ENCODE assay signal across 8 mouse cellular contexts in the genomic region with DNA sequence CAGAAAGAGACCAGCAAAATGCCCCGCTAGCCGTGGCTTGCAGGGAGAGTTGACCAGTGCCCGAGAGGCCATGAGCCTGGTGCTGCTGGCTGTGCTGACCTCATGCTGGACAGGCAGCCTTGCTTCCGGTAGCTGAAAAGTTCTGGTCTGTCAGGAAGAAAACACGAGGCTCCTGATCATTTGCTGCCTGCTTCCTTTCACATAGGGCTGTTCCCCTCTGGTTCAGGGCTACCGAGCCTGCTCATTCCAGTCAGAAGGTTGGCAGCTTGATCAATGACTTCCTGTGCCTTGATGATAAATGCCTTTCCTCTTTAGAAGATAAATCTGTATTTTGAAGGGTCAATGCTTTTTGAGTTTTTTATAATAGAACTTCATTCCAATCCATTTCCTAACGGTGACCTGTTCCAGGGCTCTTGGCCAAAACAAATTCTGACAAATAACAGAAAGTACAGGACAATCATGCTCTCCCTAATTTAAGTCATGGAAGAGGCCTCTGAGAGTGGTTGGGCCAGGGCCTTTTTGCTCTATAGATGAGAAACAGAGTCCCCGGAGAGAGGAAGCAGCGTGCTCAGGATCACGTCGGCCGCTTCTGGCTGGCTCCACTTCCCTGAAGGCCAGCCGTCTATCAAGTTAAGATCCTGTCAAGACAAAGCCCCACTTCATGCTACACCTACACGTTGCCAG. TPM values are rescaled to one million over a fixed set of nuclear protein-coding genes. Genes with fewer than 3 reads are reported as not detected.
DNase-seq lines count a peak whose midpoint lies in the region; ATAC-seq and TF ChIP-seq lines count a peak whose summit lies in the region.

No protein-coding gene starts in this region.

- H3K9me3 ChIP-seq in embryonic facial prominence, embryonic 13.5 days, result no peaks in the 10 kb centered on the region
- no peaks in the 10 kb centered on the region for H3K9me3 ChIP-seq in forebrain, embryonic 15.5 days
- no peaks in the 10 kb centered on the region for H3K9me3 ChIP-seq in midbrain, embryonic 15.5 days

- H3K4me1 ChIP-seq in embryonic facial prominence, embryonic 13.5 days, result no peaks in the 10 kb centered on the region
- peaks cover 15% of the 10 kb centered on the region; the same call in 1 of the 2 replicates for H3K4me1 ChIP-seq in kidney, adult 2 months (ENCODE audit: control insufficient read depth, insufficient read depth, low read length)
- peaks cover 13% of the 10 kb centered on the region for H3K4me1 ChIP-seq in lung, adult 2 months (ENCODE audit: control insufficient read depth, insufficient read depth, low read length)
- H3K4me1 ChIP-seq in forebrain, embryonic 15.5 days, result no peaks in the 10 kb centered on the region
- no peaks in the 10 kb centered on the region for H3K4me1 ChIP-seq in midbrain, embryonic 15.5 days

- no peak for TF ChIP-seq POLR2A in kidney, adult 2 months (IDR thresholded peaks at IDR 0.05; ENCODE audit: low read depth, low read length)
- TF ChIP-seq POLR2A in lung, adult 2 months (IDR thresholded peaks at IDR 0.05; ENCODE audit: borderline replicate concordance, extremely low read depth, low read depth, low read length), result no peak

- no peak for ATAC-seq in embryonic facial prominence, embryonic 13.5 days (ENCODE audit: insufficient number of reproducible peaks, insufficient read depth, low FRiP score, low TSS enrichment, low read depth)
- no peak for ATAC-seq in forebrain, embryonic 15.5 days (replicated peaks)
- ATAC-seq in midbrain, embryonic 15.5 days (replicated peaks), result no peak

- H3K27me3 ChIP-seq in embryonic facial prominence, embryonic 13.5 days, result no peaks in the 10 kb centered on the region
- no peaks in the 10 kb centered on the region for H3K27me3 ChIP-seq in kidney, adult 2 months (replicated peaks; ENCODE audit: control insufficient read depth, insufficient read depth, low read length)
- H3K27me3 ChIP-seq in forebrain, embryonic 15.5 days, result no peaks in the 10 kb centered on the region
- H3K27me3 ChIP-seq in midbrain, embryonic 15.5 days (replicated peaks), result no peaks in the 10 kb centered on the region

- H3K4me3 ChIP-seq in embryonic facial prominence, embryonic 13.5 days, result no peak overlapping the region
- H3K4me3 ChIP-seq in kidney, adult 2 months (ENCODE audit: insufficient read depth, low read depth, low read length), result no peak overlapping the region
- no peak overlapping the region for H3K4me3 ChIP-seq in lung, adult 2 months (replicated peaks; ENCODE audit: extremely low read depth, low read depth, low read length)
- no peak overlapping the region for H3K4me3 ChIP-seq in forebrain, embryonic 15.5 days
- H3K4me3 ChIP-seq in midbrain, embryonic 15.5 days, result no peak overlapping the region

- peak overlapping the region; percentile 57; the same call in 1 of the 2 replicates for H3K27ac ChIP-seq in embryonic facial prominence, embryonic 13.5 days
- H3K27ac ChIP-seq in kidney, adult 2 months (ENCODE audit: insufficient read depth, low read depth, low read length), result peak overlapping the region; percentile 93
- no peak overlapping the region for H3K27ac ChIP-seq in forebrain, embryonic 15.5 days (replicated peaks)
- H3K27ac ChIP-seq in midbrain, embryonic 15.5 days, result no peak overlapping the region

- H3K9ac ChIP-seq in embryonic facial prominence, embryonic 13.5 days, result no peak overlapping the region
- no peak overlapping the region for H3K9ac ChIP-seq in forebrain, embryonic 15.5 days (replicated peaks)
- no peak overlapping the region for H3K9ac ChIP-seq in midbrain, embryonic 15.5 days

- intact Hi-C loops in left cerebral cortex, postnatal 36 days (cut with DNase I), result no loop called here

- WGBS in embryonic facial prominence, embryonic 13.5 days, result 46% methylated on average over 14 of the region's 14 CpGs
- WGBS in kidney, adult 2 months, result 32% methylated on average over 14 of the region's 14 CpGs
- WGBS in lung, adult 2 months, result 20% methylated on average over 14 of the region's 14 CpGs
- WGBS in forebrain, embryonic 15.5 days, result 78% methylated on average over 14 of the region's 14 CpGs
- WGBS in midbrain, embryonic 15.5 days, result 71% methylated on average over 14 of the region's 14 CpGs

- no peak for TF ChIP-seq CTCF in kidney, adult 2 months (conservative IDR thresholded peaks at IDR 0.05; ENCODE audit: insufficient read depth, insufficient read length, low read depth, low read length)
- no peak for TF ChIP-seq CTCF in lung, adult 2 months (IDR thresholded peaks at IDR 0.05; ENCODE audit: insufficient read depth, low read length)

- DNase-seq in adrenal gland, adult (ENCODE audit: inconsistent age in 2 of 2, low spot score in 1 of 2), result peak; percentile 83 to 94
- DNase-seq in kidney, adult 2 months, result peak; percentile 93
- DNase-seq in lung, adult 2 months, result peak; percentile 31
- no peak for DNase-seq in right cerebral cortex, postnatal 4 days
- DNase-seq in left cerebral cortex, postnatal 36 days (ENCODE audit: low spot score in 2 of 2), result no peak

- no peaks in the 10 kb centered on the region for H3K36me3 ChIP-seq in embryonic facial prominence, embryonic 13.5 days
- H3K36me3 ChIP-seq in kidney, adult 2 months (ENCODE audit: control insufficient read depth, insufficient read depth, low read length), result no peaks in the 10 kb centered on the region
- H3K36me3 ChIP-seq in forebrain, embryonic 15.5 days, result no peaks in the 10 kb centered on the region
- no peaks in the 10 kb centered on the region for H3K36me3 ChIP-seq in midbrain, embryonic 15.5 days (replicated peaks)

- H3K4me2 ChIP-seq in embryonic facial prominence, embryonic 13.5 days, result no peak overlapping the region
- H3K4me2 ChIP-seq in forebrain, embryonic 15.5 days (replicated peaks), result no peak overlapping the region
- no peak overlapping the region for H3K4me2 ChIP-seq in midbrain, embryonic 15.5 days

RNA-seq across cellular contexts. Expression of a gene that starts 24.7 kb away (rescaled TPM):
- polyA plus RNA-seq in embryonic facial prominence, embryonic 13.5 days (2015; fragmentation: Nextera tagmentation; extraction: Ambion mirVana), result 18.1 and 19.2 TPM in 2 replicates
- 28.0 and 35.0 TPM in 2 replicates for polyA plus RNA-seq in kidney, adult 2 months (2012; rRNA removed)
- polyA plus RNA-seq in lung, adult 2 months (2012; rRNA removed), result 179 and 323 TPM in 2 replicates
- polyA plus RNA-seq in forebrain, embryonic 15.5 days (2015; fragmentation: Nextera tagmentation; extraction: Ambion mirVana), result 10.8 and 11.3 TPM in 2 replicates
- 21.1 and 22.2 TPM in 2 replicates for polyA plus RNA-seq in midbrain, embryonic 15.5 days (2015; fragmentation: Nextera tagmentation; extraction: Ambion mirVana)
- 1 to 10 TPM; 7.2 to 8.0 TPM for total RNA-seq in left cerebral cortex, postnatal 36 days (2021)

RNA-seq across cellular contexts. Expression of a gene that starts 41.7 kb away (rescaled TPM):
- 720 and 781 TPM in 2 replicates for polyA plus RNA-seq in embryonic facial prominence, embryonic 13.5 days (2015; fragmentation: Nextera tagmentation; extraction: Ambion mirVana)
- 429 and 521 TPM in 2 replicates for polyA plus RNA-seq in kidney, adult 2 months (2012; rRNA removed)
- polyA plus RNA-seq in lung, adult 2 months (2012; rRNA removed), result 405 and 533 TPM in 2 replicates
- 414 and 432 TPM in 2 replicates for polyA plus RNA-seq in forebrain, embryonic 15.5 days (2015; fragmentation: Nextera tagmentation; extraction: Ambion mirVana)
- 329 and 335 TPM in 2 replicates for polyA plus RNA-seq in midbrain, embryonic 15.5 days (2015; fragmentation: Nextera tagmentation; extraction: Ambion mirVana)
- 100 to 1,000 TPM; 376 to 417 TPM for total RNA-seq in left cerebral cortex, postnatal 36 days (2021)

Comparison
In these comparisons a context has a peak if more than half of its experiments do, and no peak if none do; other contexts are left out.
1. DNase-seq: peak in adrenal gland, adult (2 of 2), kidney, adult 2 months (single experiment) and lung, adult 2 months (single experiment); none in right cerebral cortex, postnatal 4 days (single experiment) and left cerebral cortex, postnatal 36 days (0 of 2).
2. H3K27ac ChIP-seq: peak in embryonic facial prominence, embryonic 13.5 days (single experiment) and kidney, adult 2 months (single experiment); none in forebrain, embryonic 15.5 days (single experiment) and midbrain, embryonic 15.5 days (single experiment).